Mouse (Mus musculus): ENCODE measurements around the gene Opn1sw. TPM values are rescaled to one million over a fixed set of nuclear protein-coding genes. Genes with fewer than 3 reads are reported as not detected.
"Not testable (repeated sequence)": the region's sequence is repeated elsewhere in the genome, so short reads cannot be mapped to it uniquely, and the experiment has no call there.

Opn1sw gene
- polyA plus RNA-seq, 1 experiment, result not detected

GRCm38 (mm10) chr6:29394286-29394685 lies 6.0 kb upstream of the Opn1sw start:
- Histone ChIP-seq H3K27ac (ENCODE audit: insufficient read depth, low read length) (no peak overlapping the region), H3K27me3 (ENCODE audit: control insufficient read depth, insufficient read depth, low read length) (no peaks in the 10 kb centered on the region), H3K4me1 (ENCODE audit: control insufficient read depth, insufficient read depth, low read length) (peaks cover 7% of the 10 kb centered on the region; the same call in 1 of the 2 replicates), H3K4me3 (replicated peaks; ENCODE audit: insufficient read depth, low read depth, low read length) (no peak overlapping the region)
- 90% methylated on average over 1 of the region's 1 CpGs for WGBS
- no peak for DNase-seq
- TF ChIP-seq POLR2A (IDR thresholded peaks at IDR 0.05; ENCODE audit: borderline replicate concordance, insufficient read depth, low read length), result no peak
- TF ChIP-seq CTCF (IDR thresholded peaks at IDR 0.05; ENCODE audit: borderline replicate concordance, insufficient read depth, low read depth, low read length), result no peak

- Histone ChIP-seq H3K4me3 (replicated peaks; ENCODE audit: insufficient read depth, low read depth, low read length) (no peak overlapping the region), H3K4me1 (ENCODE audit: control insufficient read depth, insufficient read depth, low read length) (peaks cover 4% of the 10 kb centered on the region; the same call in 1 of the 2 replicates), H3K27me3 (ENCODE audit: control insufficient read depth, insufficient read depth, low read length) (no peaks in the 10 kb centered on the region), H3K27ac (ENCODE audit: insufficient read depth, low read length) (no peak overlapping the region)
- no peak for DNase-seq
- TF ChIP-seq CTCF (IDR thresholded peaks at IDR 0.05; ENCODE audit: borderline replicate concordance, insufficient read depth, low read depth, low read length) (no peak), POLR2A (IDR thresholded peaks at IDR 0.05; ENCODE audit: borderline replicate concordance, insufficient read depth, low read length) (no peak)
- WGBS, result 66% methylated on average over 4 of the region's 4 CpGs
These were observed 3.5 kb upstream of the Opn1sw start for GRCm38 (mm10) chr6:29391802-29392201.

GRCm38 (mm10) chr6:29391241-29391640 lies 3.0 kb upstream of the Opn1sw start:
- 80% methylated on average over 8 of the region's 8 CpGs for WGBS
- H3K27ac ChIP-seq (ENCODE audit: insufficient read depth, low read length); DNase-seq; H3K27me3 ChIP-seq (ENCODE audit: control insufficient read depth, insufficient read depth, low read length); H3K4me1 ChIP-seq (ENCODE audit: control insufficient read depth, insufficient read depth, low read length); H3K4me3 ChIP-seq (replicated peaks; ENCODE audit: insufficient read depth, low read depth, low read length): not testable (repeated sequence)

GRCm38 (mm10) chr6:29390500-29390899 lies 2.2 kb upstream of the Opn1sw start:
- not testable (repeated sequence) for H3K27ac ChIP-seq (ENCODE audit: insufficient read depth, low read length); H3K4me3 ChIP-seq (replicated peaks; ENCODE audit: insufficient read depth, low read depth, low read length); H3K4me1 ChIP-seq (ENCODE audit: control insufficient read depth, insufficient read depth, low read length); H3K27me3 ChIP-seq (ENCODE audit: control insufficient read depth, insufficient read depth, low read length); DNase-seq
- WGBS, result 94% methylated on average over 1 of the region's 1 CpGs

- 63% methylated on average over 9 of the region's 9 CpGs for WGBS
- TF ChIP-seq POLR2A (IDR thresholded peaks at IDR 0.05; ENCODE audit: borderline replicate concordance, insufficient read depth, low read length) (no peak), CTCF (IDR thresholded peaks at IDR 0.05; ENCODE audit: borderline replicate concordance, insufficient read depth, low read depth, low read length) (no peak)
- no peak for DNase-seq
- no peaks in the 10 kb centered on the region for H3K27me3 ChIP-seq (ENCODE audit: control insufficient read depth, insufficient read depth, low read length)
- no peak overlapping the region for H3K4me3 ChIP-seq (replicated peaks; ENCODE audit: insufficient read depth, low read depth, low read length)
- H3K27ac ChIP-seq (ENCODE audit: insufficient read depth, low read length), result no peak overlapping the region
- H3K4me1 ChIP-seq (ENCODE audit: control insufficient read depth, insufficient read depth, low read length), result peaks cover 4% of the 10 kb centered on the region; the same call in 1 of the 2 replicates
These were observed 1.2 kb upstream of the Opn1sw start for GRCm38 (mm10) chr6:29389425-29389824.

GRCm38 (mm10) chr6:29388606-29389080 lies 375 bp upstream of the Opn1sw start:
- DNase-seq, result peak; percentile 88 to 90
- Histone ChIP-seq H3K27me3 (ENCODE audit: control insufficient read depth, insufficient read depth, low read length) (no peaks in the 10 kb centered on the region), H3K4me3 (replicated peaks; ENCODE audit: insufficient read depth, low read depth, low read length) (no peak overlapping the region), H3K27ac (ENCODE audit: insufficient read depth, low read length) (no peak overlapping the region), H3K4me1 (ENCODE audit: control insufficient read depth, insufficient read depth, low read length) (peaks cover 4% of the 10 kb centered on the region; the same call in 1 of the 2 replicates)
- WGBS, result 3% methylated on average over 11 of the region's 11 CpGs
- TF ChIP-seq POLR2A (IDR thresholded peaks at IDR 0.05; ENCODE audit: borderline replicate concordance, insufficient read depth, low read length), result no peak
- TF ChIP-seq CTCF (IDR thresholded peaks at IDR 0.05; ENCODE audit: borderline replicate concordance, insufficient read depth, low read depth, low read length), result no peak

- Histone ChIP-seq H3K4me1 (ENCODE audit: control insufficient read depth, insufficient read depth, low read length) (no peaks in the 10 kb centered on the region; the same call in 1 of the 2 replicates), H3K27ac (ENCODE audit: insufficient read depth, low read length) (no peak overlapping the region), H3K27me3 (ENCODE audit: control insufficient read depth, insufficient read depth, low read length) (no peaks in the 10 kb centered on the region), H3K4me3 (replicated peaks; ENCODE audit: insufficient read depth, low read depth, low read length) (no peak overlapping the region)
- no peak for DNase-seq
- 41% methylated on average over 2 of the region's 2 CpGs for WGBS
- no peak for TF ChIP-seq POLR2A (IDR thresholded peaks at IDR 0.05; ENCODE audit: borderline replicate concordance, insufficient read depth, low read length)
- TF ChIP-seq CTCF (IDR thresholded peaks at IDR 0.05; ENCODE audit: borderline replicate concordance, insufficient read depth, low read depth, low read length), result no peak
These were observed 5.8 kb downstream of the Opn1sw start for GRCm38 (mm10) chr6:29382442-29382841.

- no peaks in the 10 kb centered on the region; the same call in 1 of the 2 replicates for H3K4me1 ChIP-seq (ENCODE audit: control insufficient read depth, insufficient read depth, low read length)
- no peak overlapping the region for H3K4me3 ChIP-seq (replicated peaks; ENCODE audit: insufficient read depth, low read depth, low read length)
- no peak overlapping the region for H3K27ac ChIP-seq (ENCODE audit: insufficient read depth, low read length)
- no peak for TF ChIP-seq POLR2A (IDR thresholded peaks at IDR 0.05; ENCODE audit: borderline replicate concordance, insufficient read depth, low read length)
- TF ChIP-seq CTCF (IDR thresholded peaks at IDR 0.05; ENCODE audit: borderline replicate concordance, insufficient read depth, low read depth, low read length), result no peak
- 95% methylated on average over 6 of the region's 6 CpGs for WGBS
- H3K27me3 ChIP-seq (ENCODE audit: control insufficient read depth, insufficient read depth, low read length), result no peaks in the 10 kb centered on the region
- no peak for DNase-seq
These were observed 8.3 kb downstream of the Opn1sw start for GRCm38 (mm10) chr6:29379954-29380353.
